In genomic region chr19:42051948-42052347, GRCm38 (mm10) we compare ENCODE assay signal across 26 mouse cellular contexts. TPM values are rescaled to one million over a fixed set of nuclear protein-coding genes. Genes with fewer than 3 reads are reported as not detected.
DNase-seq lines count a peak whose midpoint lies in the region; ATAC-seq and TF ChIP-seq lines count a peak whose summit lies in the region.
"Had no signal": no experiment of that assay in that cellular context is flagged by ENCODE, and none has a peak within 500 bp of the region (broad histone marks: within the 10 kb centered on the region; RNA-seq: fewer than 3 reads in every experiment).

Gene 4933411K16Rik (plus strand): TSS chr19:42052248.

- no peak for DNase-seq in liver, postnatal 0 days
- DNase-seq in liver, embryonic 11.5 days (ENCODE audit: low spot score): no peak
- peak; percentile 37 for DNase-seq in ZHBTc4 (ENCODE audit: low read depth, low spot score)
- DNase-seq in stomach, postnatal 0 days (ENCODE audit: low spot score): no peak
- DNase-seq: adrenal gland, adult 8-10 months; adrenal gland, postnatal 25 days; B cell, adult 2 months; cerebellum, adult 18-20 months; cerebellum, adult 9-10 months; cerebellum, postnatal 14 days; gastrocnemius, postnatal 25 days; heart, adult 2 months; heart, postnatal 14 days; heart, postnatal 4 days had no signal

- WGBS in intestine, postnatal 0 days: 74% methylated on average over 4 of the region's 4 CpGs
- WGBS in intestine, embryonic 16.5 days: 71% methylated on average over 4 of the region's 4 CpGs
- WGBS in liver, postnatal 0 days (ENCODE audit: insufficient replicate concordance): 71% methylated on average over 4 of the region's 4 CpGs
- 68% methylated on average over 4 of the region's 4 CpGs for WGBS in liver, embryonic 11.5 days
- 70% methylated on average over 4 of the region's 4 CpGs for WGBS in stomach, postnatal 0 days
- 78% methylated on average over 4 of the region's 4 CpGs for WGBS in forebrain, embryonic 12.5 days

- no peak within 1 kb of the TSS for H3K4me2 ChIP-seq in intestine, postnatal 0 days (replicated peaks; ENCODE audit: low read depth)
- no peak within 1 kb of the TSS for H3K4me2 ChIP-seq in intestine, embryonic 16.5 days (ENCODE audit: low read depth, low read length)
- no peak within 1 kb of the TSS for H3K4me2 ChIP-seq in liver, postnatal 0 days (ENCODE audit: low read depth, low read length)
- no peak within 1 kb of the TSS for H3K4me2 ChIP-seq in liver, embryonic 11.5 days
- no peak within 1 kb of the TSS for H3K4me2 ChIP-seq in stomach, postnatal 0 days (replicated peaks; ENCODE audit: low read depth)
- H3K4me2 ChIP-seq in forebrain, embryonic 12.5 days: no peak within 1 kb of the TSS
- H3K4me2 ChIP-seq: embryonic facial prominence, embryonic 12.5 days; embryonic facial prominence, embryonic 15.5 days; forebrain, embryonic 15.5 days; heart, embryonic 13.5 days; hindbrain, embryonic 12.5 days had no signal

- H3K4me3 ChIP-seq in intestine, postnatal 0 days (ENCODE audit: low read depth, low read length): no peak within 1 kb of the TSS
- H3K4me3 ChIP-seq in intestine, embryonic 16.5 days (ENCODE audit: low read length): no peak within 1 kb of the TSS
- H3K4me3 ChIP-seq in liver, postnatal 0 days (ENCODE audit: low read depth, low read length): no peak within 1 kb of the TSS
- H3K4me3 ChIP-seq in liver, embryonic 11.5 days (ENCODE audit: low read depth, low read length): no peak within 1 kb of the TSS
- no peak within 1 kb of the TSS for H3K4me3 ChIP-seq in stomach, postnatal 0 days (ENCODE audit: low read depth, low read length)
- no peak within 1 kb of the TSS for H3K4me3 ChIP-seq in forebrain, embryonic 12.5 days (replicated peaks)
- H3K4me3 ChIP-seq: embryonic facial prominence, embryonic 12.5 days; embryonic facial prominence, embryonic 15.5 days; forebrain, embryonic 15.5 days; heart, adult 2 months; heart, embryonic 10.5 days; heart, embryonic 13.5 days; hindbrain, embryonic 12.5 days had no signal

- 0 out of 2 replicates have a peak within 1 kb of the TSS, but pooled peaks have one; percentile 35 for H3K27ac ChIP-seq in intestine, postnatal 0 days (ENCODE audit: low read depth, low read length)
- H3K27ac ChIP-seq in intestine, embryonic 16.5 days (ENCODE audit: low read length): no peak within 1 kb of the TSS
- H3K27ac ChIP-seq in liver, postnatal 0 days (ENCODE audit: low read depth): peak within 1 kb of the TSS; percentile 88; the same call in 1 of the 2 replicates
- H3K27ac ChIP-seq in liver, embryonic 11.5 days (ENCODE audit: low read depth, low read length): no peak within 1 kb of the TSS
- no peak within 1 kb of the TSS for H3K27ac ChIP-seq in stomach, postnatal 0 days (replicated peaks)
- H3K27ac ChIP-seq in forebrain, embryonic 12.5 days: no peak within 1 kb of the TSS
- H3K27ac ChIP-seq: embryonic facial prominence, embryonic 12.5 days; embryonic facial prominence, embryonic 15.5 days; forebrain, embryonic 15.5 days; heart, adult 2 months; heart, embryonic 10.5 days; heart, embryonic 13.5 days; hindbrain, embryonic 12.5 days had no signal

- H3K9me3 ChIP-seq in intestine, postnatal 0 days (ENCODE audit: control insufficient read depth): no peaks in the 10 kb centered on the region
- H3K9me3 ChIP-seq in intestine, embryonic 16.5 days (ENCODE audit: control insufficient read depth, low read length): no peaks in the 10 kb centered on the region
- H3K9me3 ChIP-seq in liver, postnatal 0 days (ENCODE audit: low read length): no peaks in the 10 kb centered on the region
- H3K9me3 ChIP-seq in liver, embryonic 11.5 days (ENCODE audit: control insufficient read depth, low read length): no peaks in the 10 kb centered on the region
- H3K9me3 ChIP-seq in stomach, postnatal 0 days (ENCODE audit: control insufficient read depth, low read length): no peaks in the 10 kb centered on the region
- H3K9me3 ChIP-seq in forebrain, embryonic 12.5 days: no peaks in the 10 kb centered on the region
- H3K9me3 ChIP-seq: embryonic facial prominence, embryonic 12.5 days; embryonic facial prominence, embryonic 15.5 days; forebrain, embryonic 15.5 days; heart, embryonic 10.5 days; heart, embryonic 13.5 days; hindbrain, embryonic 12.5 days had no signal

- H3K4me1 ChIP-seq in intestine, postnatal 0 days (replicated peaks; ENCODE audit: control insufficient read depth, insufficient read depth, low read length): no peaks in the 10 kb centered on the region
- H3K4me1 ChIP-seq in intestine, embryonic 16.5 days (ENCODE audit: control insufficient read depth, insufficient read depth, low read length): no peaks in the 10 kb centered on the region
- H3K4me1 ChIP-seq in liver, postnatal 0 days (ENCODE audit: insufficient read depth): peaks cover 5% of the 10 kb centered on the region
- H3K4me1 ChIP-seq in liver, embryonic 11.5 days (replicated peaks; ENCODE audit: control insufficient read depth, insufficient read depth, low read length): no peaks in the 10 kb centered on the region
- H3K4me1 ChIP-seq in stomach, postnatal 0 days (replicated peaks; ENCODE audit: control insufficient read depth, insufficient read depth): no peaks in the 10 kb centered on the region
- no peaks in the 10 kb centered on the region for H3K4me1 ChIP-seq in forebrain, embryonic 12.5 days
- H3K4me1 ChIP-seq: embryonic facial prominence, embryonic 12.5 days; embryonic facial prominence, embryonic 15.5 days; forebrain, embryonic 15.5 days; heart, embryonic 13.5 days; hindbrain, embryonic 12.5 days had no signal

- TF ChIP-seq EP300 in liver, postnatal 0 days (IDR thresholded peaks at IDR 0.05; ENCODE audit: low read depth): no peak
- TF ChIP-seq EP300 in stomach, postnatal 0 days (optimal IDR thresholded peaks at IDR 0.05): no peak

- no peaks in the 10 kb centered on the region for H3K27me3 ChIP-seq in intestine, postnatal 0 days (replicated peaks; ENCODE audit: control insufficient read depth, insufficient read depth, low read length)
- H3K27me3 ChIP-seq in intestine, embryonic 16.5 days (replicated peaks; ENCODE audit: control insufficient read depth, insufficient read depth, low read length): no peaks in the 10 kb centered on the region
- no peaks in the 10 kb centered on the region for H3K27me3 ChIP-seq in liver, postnatal 0 days (ENCODE audit: insufficient read depth, low read length)
- no peaks in the 10 kb centered on the region for H3K27me3 ChIP-seq in liver, embryonic 11.5 days (replicated peaks; ENCODE audit: control insufficient read depth, insufficient read depth, low read length)
- no peaks in the 10 kb centered on the region for H3K27me3 ChIP-seq in stomach, postnatal 0 days (ENCODE audit: control insufficient read depth, insufficient read depth, low read length)
- no peaks in the 10 kb centered on the region for H3K27me3 ChIP-seq in forebrain, embryonic 12.5 days
- H3K27me3 ChIP-seq: embryonic facial prominence, embryonic 12.5 days; embryonic facial prominence, embryonic 15.5 days; forebrain, embryonic 15.5 days; heart, embryonic 13.5 days; hindbrain, embryonic 12.5 days had no signal

- TF ChIP-seq CTCF in intestine, postnatal 0 days (IDR thresholded peaks at IDR 0.05; ENCODE audit: low read depth): no peak
- no peak for TF ChIP-seq CTCF in liver, postnatal 0 days (IDR thresholded peaks at IDR 0.05; ENCODE audit: low read depth)
- no peak for TF ChIP-seq CTCF in stomach, postnatal 0 days (IDR thresholded peaks at IDR 0.05; ENCODE audit: low read depth)

- H3K9ac ChIP-seq in intestine, postnatal 0 days (ENCODE audit: low read depth, low read length): no peak within 1 kb of the TSS
- H3K9ac ChIP-seq in intestine, embryonic 16.5 days (ENCODE audit: low read depth, low read length): no peak within 1 kb of the TSS
- H3K9ac ChIP-seq in liver, postnatal 0 days (replicated peaks): no peak within 1 kb of the TSS
- H3K9ac ChIP-seq in liver, embryonic 11.5 days (ENCODE audit: low read depth, low read length): no peak within 1 kb of the TSS
- no peak within 1 kb of the TSS for H3K9ac ChIP-seq in stomach, postnatal 0 days (ENCODE audit: low read length)
- no peak within 1 kb of the TSS for H3K9ac ChIP-seq in forebrain, embryonic 12.5 days
- H3K9ac ChIP-seq: embryonic facial prominence, embryonic 12.5 days; embryonic facial prominence, embryonic 15.5 days; forebrain, embryonic 15.5 days; heart, embryonic 13.5 days; hindbrain, embryonic 12.5 days had no signal

- no peaks in the 10 kb centered on the region for H3K36me3 ChIP-seq in intestine, postnatal 0 days (ENCODE audit: control insufficient read depth, insufficient read depth)
- H3K36me3 ChIP-seq in intestine, embryonic 16.5 days (ENCODE audit: control insufficient read depth, insufficient read depth, low read length): no peaks in the 10 kb centered on the region
- H3K36me3 ChIP-seq in liver, postnatal 0 days (replicated peaks; ENCODE audit: insufficient read depth, low read length): no peaks in the 10 kb centered on the region
- H3K36me3 ChIP-seq in liver, embryonic 11.5 days (ENCODE audit: control insufficient read depth, insufficient read depth, low read length): peaks cover 2% of the 10 kb centered on the region; the same call in 1 of the 2 replicates
- no peaks in the 10 kb centered on the region for H3K36me3 ChIP-seq in stomach, postnatal 0 days (ENCODE audit: control insufficient read depth, insufficient read depth, low read length)
- no peaks in the 10 kb centered on the region for H3K36me3 ChIP-seq in forebrain, embryonic 12.5 days (replicated peaks)
- H3K36me3 ChIP-seq: embryonic facial prominence, embryonic 12.5 days; embryonic facial prominence, embryonic 15.5 days; forebrain, embryonic 15.5 days; heart, embryonic 10.5 days; heart, embryonic 13.5 days; hindbrain, embryonic 12.5 days had no signal

- ATAC-seq in intestine, postnatal 0 days: no peak
- no peak for ATAC-seq in intestine, embryonic 16.5 days
- ATAC-seq in liver, postnatal 0 days: no peak
- no peak for ATAC-seq in liver, embryonic 11.5 days (replicated peaks; ENCODE audit: low FRiP score)
- ATAC-seq in stomach, postnatal 0 days (ENCODE audit: low FRiP score, low TSS enrichment): 0 out of 2 replicates have a peak, but pooled peaks have one; percentile 32
- no peak for ATAC-seq in forebrain, embryonic 12.5 days (ENCODE audit: low FRiP score)
- ATAC-seq: activated CD4-positive, CD25-positive, alpha-beta regulatory T cell, adult 4 months; forebrain, embryonic 15.5 days; hindbrain, embryonic 16.5 days had no signal

RNA-seq across cellular contexts. Expression of gene 4933411K16Rik, which starts in this region (rescaled TPM):
- polyA plus RNA-seq in intestine, postnatal 0 days (2015; fragmentation: Nextera tagmentation; extraction: Ambion mirVana): 0.08 TPM in 1 of 2 replicates, not detected in the other
- 0.16 TPM in 1 of 2 replicates, not detected in the other for polyA plus RNA-seq in intestine, embryonic 16.5 days (2015; fragmentation: Nextera tagmentation; extraction: Ambion mirVana)
- polyA plus RNA-seq in liver, postnatal 0 days (2015; fragmentation: Nextera tagmentation; extraction: Ambion mirVana): 0.18 and 0.40 TPM in 2 replicates
- 0.13 and 0.40 TPM in 2 replicates for polyA plus RNA-seq in liver, embryonic 11.5 days (2014; fragmentation: Nextera tagmentation; extraction: Ambion mirVana)
- not detected in 2 replicates for polyA plus RNA-seq in stomach, postnatal 0 days (2015; fragmentation: Nextera tagmentation; extraction: Ambion mirVana)
- 0.14 TPM in 2 replicates for polyA plus RNA-seq in forebrain, embryonic 12.5 days (2016; fragmentation: Nextera tagmentation; extraction: Ambion mirVana)
- polyA plus RNA-seq: activated CD4-positive, CD25-positive, alpha-beta regulatory T cell, adult 4 months; embryonic facial prominence, embryonic 12.5 days; forebrain, embryonic 15.5 days; heart, embryonic 13.5 days; heart, embryonic 16.5 days; hindbrain, embryonic 12.5 days; hindbrain, embryonic 16.5 days had no signal

Comparison
In these comparisons a context has a peak if more than half of its experiments do, and no peak if none do; other contexts are left out.
1. H3K27ac ChIP-seq: peak in intestine, postnatal 0 days (single experiment) and liver, postnatal 0 days (single experiment); none in intestine, embryonic 16.5 days (single experiment), liver, embryonic 11.5 days (single experiment), stomach, postnatal 0 days (single experiment) and forebrain, embryonic 12.5 days (single experiment).
2. Peak in ATAC-seq in stomach, postnatal 0 days; RNA of the gene not detected or under 1 TPM.